Comparison of ENCODE assay signal across 9 mouse cellular contexts in the genomic region with DNA sequence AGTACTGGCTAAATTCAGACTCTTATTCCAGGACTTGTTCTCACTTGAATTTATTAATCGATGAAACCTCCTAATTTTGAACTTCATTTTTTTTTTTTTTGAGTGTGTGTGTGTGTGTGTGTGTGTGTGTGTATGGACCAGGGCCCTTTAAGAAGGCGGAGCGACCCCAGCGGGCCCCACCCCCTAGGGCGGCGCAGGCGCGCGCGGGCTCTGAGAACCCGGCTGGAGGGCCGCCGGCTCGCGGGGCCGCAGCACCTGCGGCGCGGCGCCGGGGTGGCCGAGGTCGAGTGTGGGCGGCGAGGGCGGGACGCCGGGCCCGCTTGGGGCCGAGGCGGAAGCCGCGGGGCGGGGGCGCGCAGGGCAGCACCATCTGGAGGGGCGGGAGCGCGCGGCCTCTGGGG. TPM values are rescaled to one million over a fixed set of nuclear protein-coding genes. Genes with fewer than 3 reads are reported as not detected.
A peak's percentile ranks its signal among the peaks of the same experiment; 100 is the strongest.
DNase-seq lines count a peak whose midpoint lies in the region; ATAC-seq and TF ChIP-seq lines count a peak whose summit lies in the region.
"Had no signal": no experiment of that assay in that cellular context is flagged by ENCODE, and none has a peak within 500 bp of the region (broad histone marks: within the 10 kb centered on the region; RNA-seq: fewer than 3 reads in every experiment).

A gene (plus strand): TSS at position 214 of the 401 bp plus-strand sequence.

- peak in 1 of 2 experiments; percentile 0; a peak in 1 of 4 replicates for TF ChIP-seq CTCF in CH12.LX (conservative IDR thresholded peaks at IDR 0.05 in 1 of 2, IDR thresholded peaks at IDR 0.05 in 1 of 2; ENCODE audit: low read depth in 2 of 2, low read length in 2 of 2)
- no peak for TF ChIP-seq CTCF in liver, embryonic 14.5 days (IDR thresholded peaks at IDR 0.05; ENCODE audit: low read depth)

- ATAC-seq in heart, embryonic 15.5 days (replicated peaks; ENCODE audit: insufficient number of reproducible peaks, insufficient read depth, low FRiP score, low read depth), result peak; percentile 88
- ATAC-seq in liver, embryonic 14.5 days (ENCODE audit: insufficient read depth), result peak; percentile 79
- peak; percentile 87 for ATAC-seq in neural tube, embryonic 12.5 days (ENCODE audit: low FRiP score, low read depth)

- peaks cover 0 to 11% of the 10 kb centered on the region in 2 experiments for H3K36me3 ChIP-seq in CH12.LX (replicated peaks in 1 of 2; ENCODE audit: control insufficient read depth in 1 of 2, insufficient read depth in 1 of 2, low read length in 1 of 2)
- H3K36me3 ChIP-seq in forebrain, embryonic 10.5 days (replicated peaks), result no peaks in the 10 kb centered on the region
- H3K36me3 ChIP-seq in heart, embryonic 15.5 days, result no peaks in the 10 kb centered on the region
- H3K36me3 ChIP-seq in liver, embryonic 14.5 days (replicated peaks; ENCODE audit: control insufficient read depth, insufficient read depth, low read depth), result no peaks in the 10 kb centered on the region
- no peaks in the 10 kb centered on the region for H3K36me3 ChIP-seq in neural tube, embryonic 12.5 days

- dilution Hi-C loops in CH12.LX (cut with MboI; ENCODE audit: extremely low pct_ligation_motif_present, extremely low pct_unique_long_range_greater_than_20kb, low sequenced_read_pairs), result no loop called here

- peak within 1 kb of the TSS; percentile 68 to 77 (median 71) for H3K4me3 ChIP-seq in CH12.LX (replicated peaks in 1 of 3; ENCODE audit: low read depth in 2 of 3, low read length in 2 of 3, poor library complexity in 1 of 3)
- peak within 1 kb of the TSS; percentile 96 for H3K4me3 ChIP-seq in forebrain, embryonic 10.5 days
- peak within 1 kb of the TSS; percentile 84 for H3K4me3 ChIP-seq in heart, embryonic 15.5 days
- peak within 1 kb of the TSS; percentile 64 to 92 for H3K4me3 ChIP-seq in liver, embryonic 14.5 days (ENCODE audit: insufficient read depth in 1 of 2, low read depth in 2 of 2, low read length in 2 of 2)
- H3K4me3 ChIP-seq in neural tube, embryonic 12.5 days, result peak within 1 kb of the TSS; percentile 92

- peaks cover 15 to 47% of the 10 kb centered on the region in 2 experiments for H3K4me1 ChIP-seq in CH12.LX (ENCODE audit: control insufficient read depth in 1 of 2, insufficient read depth in 2 of 2)
- peaks cover 42% of the 10 kb centered on the region for H3K4me1 ChIP-seq in forebrain, embryonic 10.5 days
- peaks cover 30% of the 10 kb centered on the region for H3K4me1 ChIP-seq in heart, embryonic 15.5 days (replicated peaks)
- peaks cover 9 to 19% of the 10 kb centered on the region in 2 experiments for H3K4me1 ChIP-seq in liver, embryonic 14.5 days (replicated peaks; ENCODE audit: control insufficient read depth in 2 of 2, insufficient read depth in 2 of 2, low read length in 1 of 2)
- H3K4me1 ChIP-seq in neural tube, embryonic 12.5 days, result peaks cover 22% of the 10 kb centered on the region

- TF ChIP-seq POLR2A in CH12.LX (IDR thresholded peaks at IDR 0.05; ENCODE audit: low read depth, low read length), result peak; percentile 76; the same call in 1 of the 2 replicates

- DNase-seq in CH12.LX (ENCODE audit: extremely low read depth), result peak; percentile 89
- DNase-seq in c-Kit-negative CD71-positive TER-119-positive erythroid progenitor cells, embryonic 14.5 days (ENCODE audit: low read depth, low spot score), result peak; percentile 68
- DNase-seq in forebrain, embryonic 10.5 days (ENCODE audit: extremely low spot score, low spot score), result peak; percentile 84
- DNase-seq in kidney, postnatal 25 days, result peak; percentile 89 to 94
- peak; percentile 60 to 70 (median 68) for DNase-seq in liver, embryonic 14.5 days (ENCODE audit: low read depth in 3 of 3, low spot score in 3 of 3)
- peak; percentile 94 for DNase-seq in testis, postnatal 10 days (ENCODE audit: low spot score)

- under 1% methylated on average over 38 of the region's 40 CpGs for WGBS in forebrain, embryonic 10.5 days
- 0% methylated on average over 23 of the region's 40 CpGs for WGBS in heart, embryonic 15.5 days
- 3% methylated on average over 32 of the region's 40 CpGs for WGBS in liver, embryonic 14.5 days (ENCODE audit: insufficient replicate concordance)
- WGBS in neural tube, embryonic 12.5 days, result 0% methylated on average over 27 of the region's 40 CpGs

- peaks cover 7% of the 10 kb centered on the region; the same call in 1 of the 2 replicates for H3K79me2 ChIP-seq in CH12.LX (replicated peaks; ENCODE audit: control insufficient read depth, extremely low read depth, insufficient read depth, poor library complexity, severe bottlenecking)

- TF ChIP-seq EP300 in CH12.LX (IDR thresholded peaks at IDR 0.05; ENCODE audit: low read length), result no peak
- no peak for TF ChIP-seq EP300 in liver, embryonic 14.5 days (IDR thresholded peaks at IDR 0.05; ENCODE audit: low read depth)

- in situ Hi-C loops in CH12.LX (cut with MboI; ENCODE audit: low pct_ligation_motif_present, low pct_unique_long_range_greater_than_20kb, low sequenced_read_pairs), result no loop called here

- TF ChIP-seq RAD21 in CH12.LX (IDR thresholded peaks at IDR 0.05; ENCODE audit: low read depth, low read length), result no peak

- no peaks in the 10 kb centered on the region for H3K9me3 ChIP-seq in CH12.LX (replicated peaks; ENCODE audit: low read length)
- no peaks in the 10 kb centered on the region for H3K9me3 ChIP-seq in forebrain, embryonic 10.5 days
- no peaks in the 10 kb centered on the region for H3K9me3 ChIP-seq in heart, embryonic 15.5 days (replicated peaks)
- H3K9me3 ChIP-seq in liver, embryonic 14.5 days (ENCODE audit: control insufficient read depth, low read length), result no peaks in the 10 kb centered on the region
- H3K9me3 ChIP-seq in neural tube, embryonic 12.5 days, result no peaks in the 10 kb centered on the region

- H3K9ac ChIP-seq in CH12.LX (ENCODE audit: insufficient read depth, low read depth), result peak within 1 kb of the TSS; percentile 87
- H3K9ac ChIP-seq in heart, embryonic 15.5 days, result peak within 1 kb of the TSS; percentile 93
- peak within 1 kb of the TSS; percentile 93 for H3K9ac ChIP-seq in liver, embryonic 14.5 days (replicated peaks)
- peak within 1 kb of the TSS; percentile 93 for H3K9ac ChIP-seq in neural tube, embryonic 12.5 days

- no peak within 1 kb of the TSS for H3K27ac ChIP-seq in CH12.LX (ENCODE audit: insufficient read depth, low read depth)
- peak within 1 kb of the TSS; percentile 95 for H3K27ac ChIP-seq in forebrain, embryonic 10.5 days
- peak within 1 kb of the TSS; percentile 76 for H3K27ac ChIP-seq in heart, embryonic 15.5 days
- peak within 1 kb of the TSS; percentile 61 for H3K27ac ChIP-seq in liver, embryonic 14.5 days
- peak within 1 kb of the TSS; percentile 66 for H3K27ac ChIP-seq in neural tube, embryonic 12.5 days
- H3K27ac ChIP-seq: macrophage had no signal

- H3K4me2 ChIP-seq in CH12.LX (ENCODE audit: insufficient read depth, low read depth, poor library complexity, severe bottlenecking), result peak within 1 kb of the TSS; percentile 86
- peak within 1 kb of the TSS; percentile 97 for H3K4me2 ChIP-seq in heart, embryonic 15.5 days
- H3K4me2 ChIP-seq in liver, embryonic 14.5 days (ENCODE audit: low read depth), result peak within 1 kb of the TSS; percentile 89
- H3K4me2 ChIP-seq in neural tube, embryonic 12.5 days (replicated peaks), result peak within 1 kb of the TSS; percentile 92

- H3K27me3 ChIP-seq in CH12.LX (replicated peaks), result no peaks in the 10 kb centered on the region
- no peaks in the 10 kb centered on the region for H3K27me3 ChIP-seq in forebrain, embryonic 10.5 days (ENCODE audit: poor library complexity, severe bottlenecking)
- H3K27me3 ChIP-seq in heart, embryonic 15.5 days, result no peaks in the 10 kb centered on the region
- no peaks in the 10 kb centered on the region for H3K27me3 ChIP-seq in liver, embryonic 14.5 days (ENCODE audit: control insufficient read depth, insufficient read depth, low read length)
- H3K27me3 ChIP-seq in neural tube, embryonic 12.5 days (replicated peaks), result no peaks in the 10 kb centered on the region

TF ChIP-seq in CH12.LX, 34 proteins besides CTCF, POLR2A, EP300 and RAD21 (continues in another document):
- TF ChIP-seq KAT2A (IDR thresholded peaks at IDR 0.05; ENCODE audit: insufficient replicate concordance, low read length) (no peak), ELF1 (IDR thresholded peaks at IDR 0.05; ENCODE audit: low read depth, low read length) (peak; percentile 56), ZKSCAN1 (IDR thresholded peaks at IDR 0.05; ENCODE audit: borderline replicate concordance, low read depth, low read length) (no peak), CHD1 (IDR thresholded peaks at IDR 0.05; ENCODE audit: low read depth, low read length) (no peak), MAFK (IDR thresholded peaks at IDR 0.05; ENCODE audit: insufficient replicate concordance, low read length) (no peak), JUND (conservative IDR thresholded peaks at IDR 0.05; ENCODE audit: low read depth, low read length) (no peak), CHD2 (IDR thresholded peaks at IDR 0.05; ENCODE audit: low read length) (no peak), TBP (conservative IDR thresholded peaks at IDR 0.05; ENCODE audit: low read depth, low read length) (no peak), ETS1 (conservative IDR thresholded peaks at IDR 0.05; ENCODE audit: low read depth, low read length) (no peak), RCOR1 (conservative IDR thresholded peaks at IDR 0.05; ENCODE audit: low read depth, low read length) (no peak), SMC3 (IDR thresholded peaks at IDR 0.05; ENCODE audit: low read depth, low read length) (no peak), ZNF384 (IDR thresholded peaks at IDR 0.05; ENCODE audit: low read depth, low read length) (peak; percentile 95), IRF4 (IDR thresholded peaks at IDR 0.05; ENCODE audit: low read depth, low read length) (no peak), USF1 (IDR thresholded peaks at IDR 0.05; ENCODE audit: low read depth, low read length) (no peak), MXI1 (IDR thresholded peaks at IDR 0.05; ENCODE audit: low read depth, low read length) (no peak), MAZ (IDR thresholded peaks at IDR 0.05; ENCODE audit: low read depth, low read length) (no peak), NRF1 (IDR thresholded peaks at IDR 0.05; ENCODE audit: low read depth, low read length) (peak; percentile 91), USF2 (conservative IDR thresholded peaks at IDR 0.05; ENCODE audit: low read depth, low read length) (no peak), JUN (IDR thresholded peaks at IDR 0.05; ENCODE audit: insufficient read depth, low read depth, low read length) (no peak)

RNA-seq across cellular contexts. Expression of the gene that starts here (rescaled TPM):
- 31.9 and 35.9 TPM in 2 replicates for total RNA-seq in CH12.LX (2012; rRNA removed)
- 14.7 and 18.8 TPM in 2 replicates for total RNA-seq in CH12.LX (2014; rRNA removed)
- polyA plus RNA-seq in CH12.LX (2012; ENCODE audit: insufficient read length, low read depth), result 62.2 and 67.7 TPM in 2 replicates
- polyA plus RNA-seq in forebrain, embryonic 10.5 days (2016; fragmentation: Nextera tagmentation; extraction: Ambion mirVana), result 10.1 and 11.0 TPM in 2 replicates
- 6.9 and 9.5 TPM in 2 replicates for polyA plus RNA-seq in heart, embryonic 15.5 days (2015; fragmentation: Nextera tagmentation; extraction: Ambion mirVana)
- polyA plus RNA-seq in liver, embryonic 14.5 days (2012; rRNA removed), result 15.3 and 19.4 TPM in 2 replicates
- 3.8 and 4.6 TPM in 2 replicates for polyA plus RNA-seq in liver, embryonic 14.5 days (2014; fragmentation: Nextera tagmentation; extraction: Ambion mirVana)
- 12.5 and 12.9 TPM in 2 replicates for polyA plus RNA-seq in neural tube, embryonic 12.5 days (2016; fragmentation: Nextera tagmentation; extraction: Ambion mirVana)
